Mouse (Mus musculus) left cerebral cortex, adult 6 months (tissue): Measurements from ENCODE around the gene Edem1. TPM values are rescaled to one million over a fixed set of nuclear protein-coding genes. Genes with fewer than 3 reads are reported as not detected.

Experiments used
- long read RNA-seq, 2 experiments: library from polyadenylated mRNA; unstranded; transcript quantifications; one replicate each; pipeline ENCODE4 v2.0.0; 2019 to 2020
- polyA plus RNA-seq: library from polyadenylated mRNA; unstranded; fragments of <200 nt; fragmentation: Nextera tagmentation; gene quantifications from 2 replicates; pipeline ENCODE4 v1.2.3, GENCODE M21; 2021

The Edem1 gene
- 2.9 and 4.9 TPM in 2 replicates for polyA plus RNA-seq
- long read RNA-seq, experiment 1, full-length matches to known transcripts = 6 of 14 reads
- long read RNA-seq, experiment 1, partial matches to known transcripts = 0 of 14 reads
- long read RNA-seq, experiment 1, other reads (novel, unspliced or antisense) = 8 of 14 reads
- long read RNA-seq, experiment 2, full-length matches to known transcripts = 1 of 4 reads
- long read RNA-seq, experiment 2, partial matches to known transcripts = 1 of 4 reads
- long read RNA-seq, experiment 2, other reads (novel, unspliced or antisense) = 2 of 4 reads

DNA sequence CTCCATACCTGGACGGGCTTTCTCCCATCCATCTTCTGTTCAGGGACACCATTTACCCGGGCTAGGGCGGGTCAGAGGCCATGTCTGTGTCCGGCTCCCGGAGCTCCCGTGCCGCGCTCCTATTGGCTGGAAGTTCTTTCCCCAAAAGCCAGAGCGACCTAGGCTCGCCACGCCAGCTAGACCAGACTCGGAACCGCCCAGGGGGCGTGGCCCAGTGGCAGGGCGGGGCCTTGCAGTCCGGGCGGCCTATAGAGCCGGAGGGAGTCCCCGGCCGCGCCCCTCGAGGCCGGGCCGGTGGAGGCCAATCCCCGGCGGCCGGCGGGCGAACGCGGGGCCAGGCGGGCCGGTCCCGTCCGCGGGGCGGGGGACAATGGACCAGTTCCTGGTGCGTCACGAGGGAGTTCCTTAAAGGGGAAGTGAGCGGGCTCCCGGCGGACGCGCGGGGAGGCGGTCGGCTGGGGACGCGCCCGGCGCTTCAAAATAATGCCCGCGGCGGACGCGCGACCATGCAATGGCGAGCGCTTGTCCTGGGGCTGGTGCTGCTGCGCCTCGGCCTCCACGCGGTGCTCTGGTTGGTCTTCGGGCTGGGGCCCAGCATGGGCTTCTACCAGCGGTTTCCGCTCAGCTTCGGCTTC lies at the start of gene Edem1:
Gene Edem1 (plus strand): TSS at position 408 of the 635 bp plus-strand sequence.

DNA sequence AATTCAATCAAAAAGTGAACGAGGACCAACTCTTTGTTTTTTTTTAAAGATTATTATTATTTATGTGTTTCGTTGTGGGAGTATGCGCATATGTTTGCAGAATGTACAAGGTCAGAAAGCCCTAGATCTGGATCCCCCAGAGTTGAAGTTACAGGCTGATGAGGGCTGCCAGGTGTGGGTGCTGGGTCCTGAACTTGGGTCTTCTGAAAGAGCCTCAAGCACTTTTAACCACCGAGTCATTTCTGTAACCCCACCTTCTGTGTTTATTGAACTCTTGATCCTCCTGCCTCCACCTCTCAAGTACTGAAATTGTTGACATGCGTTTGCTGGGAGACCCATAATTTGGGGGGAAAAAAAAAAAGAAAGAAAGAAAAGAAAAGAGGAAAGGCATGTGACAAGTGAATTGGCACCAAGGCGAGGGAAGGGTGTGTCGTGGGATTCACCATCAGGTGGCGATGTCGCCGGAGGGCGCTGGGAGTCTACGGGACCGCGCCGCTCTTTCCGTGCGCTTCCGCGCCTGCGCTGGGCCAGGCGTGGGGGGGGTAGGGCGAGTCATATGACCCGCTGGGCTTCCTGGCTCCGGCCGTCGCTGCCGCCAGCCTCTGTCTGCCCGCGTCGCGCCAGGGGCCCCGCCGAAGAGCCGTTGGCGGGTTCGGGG lies 45.8 kb upstream of the Edem1 start, which contains the start of gene Arl8b:
Gene Arl8b (plus strand): TSS at position 574 of the 658 bp plus-strand sequence.

Other genes with a start within 250 kb of the Edem1 start
- gene Bhlhe40, start 168.0 kb upstream of the Edem1 start, polyA plus RNA-seq = 41.8 and 45.2 TPM in 2 replicates
- gene Arl8b, start 45.5 kb upstream of the Edem1 start, polyA plus RNA-seq = 139 and 143 TPM in 2 replicates